In genomic region chr17:28484704-28485445, GRCm38 (mm10) we compare ENCODE assay signal across 8 mouse cellular contexts. TPM values are rescaled to one million over a fixed set of nuclear protein-coding genes. Genes with fewer than 3 reads are reported as not detected.
DNase-seq lines count a peak whose midpoint lies in the region; TF ChIP-seq lines count a peak whose summit lies in the region.
"Had no signal": no experiment of that assay in that cellular context is flagged by ENCODE, and none has a peak within 500 bp of the region (broad histone marks: within the 10 kb centered on the region; RNA-seq: fewer than 3 reads in every experiment).

No protein-coding gene starts in this region.

- peaks cover 6% of the 10 kb centered on the region for H3K4me1 ChIP-seq in ES-Bruce4 (ENCODE audit: control insufficient read depth, insufficient read depth, low read length)
- H3K4me1 ChIP-seq in embryonic fibroblast, embryonic 13.5 days (ENCODE audit: control insufficient read depth, insufficient read depth, low read length) = no peaks in the 10 kb centered on the region
- H3K4me1 ChIP-seq in small intestine, adult 2 months (ENCODE audit: control insufficient read depth, insufficient read depth, insufficient read length, low read length) = peaks cover 5% of the 10 kb centered on the region

- no peak for TF ChIP-seq CTCF in ES-Bruce4 (IDR thresholded peaks at IDR 0.05; ENCODE audit: low read depth, low read length)
- TF ChIP-seq CTCF in embryonic fibroblast, embryonic 13.5 days (IDR thresholded peaks at IDR 0.05; ENCODE audit: borderline replicate concordance, insufficient read depth, low read length) = no peak
- peak; percentile 7; the same call in 1 of the 2 replicates for TF ChIP-seq CTCF in small intestine, adult 2 months (IDR thresholded peaks at IDR 0.05; ENCODE audit: extremely low read depth, insufficient read length, insufficient replicate concordance, low read depth, low read length)

- peak overlapping the region; percentile 92 for H3K9ac ChIP-seq in ES-Bruce4 (ENCODE audit: low read depth, poor library complexity, severe bottlenecking)

- H3K4me3 ChIP-seq in ES-Bruce4 (ENCODE audit: low read depth, low read length) = peak overlapping the region; percentile 95
- H3K4me3 ChIP-seq in embryonic fibroblast, embryonic 13.5 days (ENCODE audit: insufficient read depth, low read length) = peak overlapping the region; percentile 51
- H3K4me3 ChIP-seq in small intestine, adult 2 months (ENCODE audit: low read depth, low read length) = peak overlapping the region; percentile 89

- no peak for TF ChIP-seq EP300 in ES-Bruce4 (IDR thresholded peaks at IDR 0.05; ENCODE audit: insufficient read depth, low read depth, low read length)

- no peaks in the 10 kb centered on the region for H3K27me3 ChIP-seq in ES-Bruce4 (ENCODE audit: control insufficient read depth, insufficient read depth, low read length, poor library complexity, severe bottlenecking)
- H3K27me3 ChIP-seq in small intestine, adult 2 months (ENCODE audit: control insufficient read depth, insufficient read depth, low read length) = no peaks in the 10 kb centered on the region

- DNase-seq in adrenal gland, adult 2 months = peak; percentile 46
- peak; percentile 45 to 64 for DNase-seq in heart, postnatal 36 days
- peak; percentile 25 to 43 for DNase-seq in layer of hippocampus, postnatal 14 days (ENCODE audit: low spot score in 2 of 2)
- peak; percentile 24 for DNase-seq in lung, postnatal 25 days (ENCODE audit: low spot score)

- H3K9me3 ChIP-seq in ES-Bruce4 (replicated peaks; ENCODE audit: control insufficient read depth, insufficient read depth, low read length, poor library complexity, severe bottlenecking) = no peaks in the 10 kb centered on the region

- intact Hi-C loops in heart, postnatal 36 days (cut with DNase I) = loop anchor here (2.0 kb wide), 1 partner anchor 40 kb away; no protein-coding TSS in a partner anchor

- H3K27ac ChIP-seq in ES-Bruce4 (ENCODE audit: insufficient read depth, low read length) = peak overlapping the region; percentile 51
- no peak overlapping the region for H3K27ac ChIP-seq in embryonic fibroblast, embryonic 13.5 days (ENCODE audit: insufficient read depth, low read length)
- peak overlapping the region; percentile 56 for H3K27ac ChIP-seq in small intestine, adult 2 months (ENCODE audit: insufficient read depth, low read depth, low read length)

- H3K36me3 ChIP-seq in ES-Bruce4 (ENCODE audit: control insufficient read depth, insufficient read depth, low read length, poor library complexity, severe bottlenecking) = no peaks in the 10 kb centered on the region
- no peaks in the 10 kb centered on the region; the same call in 1 of the 2 replicates for H3K36me3 ChIP-seq in small intestine, adult 2 months (ENCODE audit: control insufficient read depth, insufficient read depth, low read length)

- TF ChIP-seq POLR2A in ES-Bruce4 (IDR thresholded peaks at IDR 0.05; ENCODE audit: insufficient read depth, low read length) = no peak
- TF ChIP-seq POLR2A in embryonic fibroblast, embryonic 13.5 days (IDR thresholded peaks at IDR 0.05; ENCODE audit: low read depth, low read length) = no peak
- TF ChIP-seq POLR2A in small intestine, adult 2 months (IDR thresholded peaks at IDR 0.05; ENCODE audit: low read depth, low read length) = no peak

- 9% methylated on average over 30 of the region's 30 CpGs for WGBS in small intestine, adult 2 months

RNA-seq across cellular contexts. Expression of gene Fkbp5, which starts 32.5 kb away (rescaled TPM):
- polyA plus RNA-seq in ES-Bruce4 (2011; ENCODE audit: insufficient read depth, insufficient read length, low read depth, missing spikeins) = 60.2 and 67.1 TPM in 2 replicates
- 10 to 100 TPM; 68.0 to 69.5 TPM for total RNA-seq in adrenal gland, adult 2 months (2021)
- polyA plus RNA-seq in adrenal gland, adult 2 months (2012; rRNA removed) = 24.4 and 27.1 TPM in 2 replicates
- polyA plus RNA-seq in embryonic fibroblast, embryonic 13.5 days (2011; ENCODE audit: insufficient read length, low read depth, missing spikeins) = 30.7 and 31.3 TPM in 2 replicates
- total RNA-seq in heart, postnatal 36 days (2021) = 10 to 100 TPM; 50.0 to 72.1 TPM
- 10 to 100 TPM; 65.4 to 78.1 TPM for total RNA-seq in layer of hippocampus, postnatal 14 days (2021)
- polyA plus RNA-seq in small intestine, adult 2 months (2012; rRNA removed) = 4.0 and 10.6 TPM in 2 replicates

RNA-seq across cellular contexts. Expression of gene Armc12, which starts 45.7 kb away (rescaled TPM):
- polyA plus RNA-seq in ES-Bruce4 (2011; ENCODE audit: insufficient read depth, insufficient read length, low read depth, missing spikeins) = not detected in 2 replicates
- not detected for total RNA-seq in adrenal gland, adult 2 months (2021)
- polyA plus RNA-seq in adrenal gland, adult 2 months (2012; rRNA removed) = not detected in 2 replicates
- not detected in 2 replicates for polyA plus RNA-seq in embryonic fibroblast, embryonic 13.5 days (2011; ENCODE audit: insufficient read length, low read depth, missing spikeins)
- not detected for total RNA-seq in heart, postnatal 36 days (2021)
- total RNA-seq in layer of hippocampus, postnatal 14 days (2021) = not detected
- not detected in 2 replicates for polyA plus RNA-seq in small intestine, adult 2 months (2012; rRNA removed)
- polyA plus RNA-seq: large intestine, adult 2 months had no signal
